Mouse (Mus musculus): Measurements from ENCODE around the gene Copb1.
"Not testable (repeated sequence)": the region's sequence is repeated elsewhere in the genome, so short reads cannot be mapped to it uniquely, and the experiment has no call there.

The Copb1 gene

GRCm38 (mm10) chr7:114220433-114220832 is 34.1 kb downstream of the Copb1 start:
- DNase-seq (ENCODE audit: low read depth, low spot score): no peak

GRCm38 (mm10) chr7:114216908-114217307 is 37.6 kb downstream of the Copb1 start:
- no peak for DNase-seq (ENCODE audit: low read depth, low spot score)

GRCm38 (mm10) chr7:114214385-114214784 is 40.1 kb downstream of the Copb1 start:
- DNase-seq (ENCODE audit: low read depth, low spot score): peak; percentile 28

GRCm38 (mm10) chr7:114213537-114213936 is 41.0 kb downstream of the Copb1 start:
- DNase-seq (ENCODE audit: low read depth, low spot score): peak; percentile 74

- DNase-seq (ENCODE audit: low read depth, low spot score): no peak
Measured at GRCm38 (mm10) chr7:114210618-114211017, 43.9 kb downstream of the Copb1 start.

- no peak for DNase-seq (ENCODE audit: low read depth, low spot score)
Measured at GRCm38 (mm10) chr7:114209841-114210240, 44.7 kb downstream of the Copb1 start.

GRCm38 (mm10) chr7:114203491-114204359 is 50.8 kb downstream of the Copb1 start:
- peak; percentile 44 for DNase-seq (ENCODE audit: low read depth, low spot score)

GRCm38 (mm10) chr7:114202972-114203404 is 51.5 kb downstream of the Copb1 start:
- DNase-seq (ENCODE audit: low read depth, low spot score): no peak

GRCm38 (mm10) chr7:114200651-114201050 is 53.9 kb downstream of the Copb1 start:
- DNase-seq (ENCODE audit: low read depth, low spot score): peak; percentile 17

GRCm38 (mm10) chr7:114199428-114200110 is 54.9 kb downstream of the Copb1 start:
- no peak for DNase-seq (ENCODE audit: low read depth, low spot score)

- no peak for DNase-seq (ENCODE audit: low read depth, low spot score)
Measured at GRCm38 (mm10) chr7:114198252-114198651, 56.3 kb downstream of the Copb1 start.

GRCm38 (mm10) chr7:114196588-114196987 is 57.9 kb downstream of the Copb1 start:
- not testable (repeated sequence) for DNase-seq (ENCODE audit: low read depth, low spot score)

GRCm38 (mm10) chr7:114194788-114195187 is 59.7 kb downstream of the Copb1 start:
- not testable (repeated sequence) for DNase-seq (ENCODE audit: low read depth, low spot score)

GRCm38 (mm10) chr7:114194224-114194623 is 60.3 kb downstream of the Copb1 start:
- DNase-seq (ENCODE audit: low read depth, low spot score): no peak

GRCm38 (mm10) chr7:114193284-114194067 is 61.0 kb downstream of the Copb1 start:
- DNase-seq (ENCODE audit: low read depth, low spot score): no peak

GRCm38 (mm10) chr7:114192581-114192980 is 61.9 kb downstream of the Copb1 start:
- no peak for DNase-seq (ENCODE audit: low read depth, low spot score)

GRCm38 (mm10) chr7:114183416-114183815 is 71.1 kb downstream of the Copb1 start:
- DNase-seq (ENCODE audit: low read depth, low spot score): peak; percentile 65

- no peak for DNase-seq (ENCODE audit: low read depth, low spot score)
Measured at GRCm38 (mm10) chr7:114182708-114183107, 71.8 kb downstream of the Copb1 start.

GRCm38 (mm10) chr7:114181391-114181790 is 73.1 kb downstream of the Copb1 start:
- peak; percentile 96 for DNase-seq (ENCODE audit: low read depth, low spot score)

- DNase-seq (ENCODE audit: low read depth, low spot score): no peak
Measured at GRCm38 (mm10) chr7:114176588-114176987, 77.9 kb downstream of the Copb1 start.

- peak; percentile 52 for DNase-seq (ENCODE audit: low read depth, low spot score)
Measured at GRCm38 (mm10) chr7:114171354-114172097, 83.0 kb downstream of the Copb1 start.

Measured in 3T3-L1 (cell line).